Mouse (Mus musculus): ENCODE data around the gene BC052040.

The BC052040 gene

GRCm38 (mm10) chr2:115581241-115581988 lies at the start of gene BC052040:
TSS of gene BC052040 (plus strand) at chr2:115581716.
- DNase-seq (ENCODE audit: low read depth, low spot score) = peak; percentile 85

GRCm38 (mm10) chr2:115538009-115538690 lies 43.4 kb upstream of the BC052040 start:
- no peak for DNase-seq (ENCODE audit: low read depth, low spot score)

- no peak for DNase-seq (ENCODE audit: low read depth, low spot score)
Measured at GRCm38 (mm10) chr2:115538691-115539283, 42.7 kb upstream of the BC052040 start.

GRCm38 (mm10) chr2:115539731-115540130 lies 41.8 kb upstream of the BC052040 start:
- no peak for DNase-seq (ENCODE audit: low read depth, low spot score)

- no peak for DNase-seq (ENCODE audit: low read depth, low spot score)
Measured at GRCm38 (mm10) chr2:115542401-115543123, 39.0 kb upstream of the BC052040 start.

- no peak for DNase-seq (ENCODE audit: low read depth, low spot score)
Measured at GRCm38 (mm10) chr2:115543212-115543611, 38.3 kb upstream of the BC052040 start.

GRCm38 (mm10) chr2:115551901-115552300 lies 29.6 kb upstream of the BC052040 start:
- DNase-seq (ENCODE audit: low read depth, low spot score) = no peak

GRCm38 (mm10) chr2:115562155-115562827 lies 19.2 kb upstream of the BC052040 start:
- no peak for DNase-seq (ENCODE audit: low read depth, low spot score)

GRCm38 (mm10) chr2:115563436-115564093 lies 18.0 kb upstream of the BC052040 start:
- DNase-seq (ENCODE audit: low read depth, low spot score) = no peak

GRCm38 (mm10) chr2:115571996-115572395 lies 9.5 kb upstream of the BC052040 start:
- no peak for DNase-seq (ENCODE audit: low read depth, low spot score)

GRCm38 (mm10) chr2:115574802-115575201 lies 6.7 kb upstream of the BC052040 start:
- DNase-seq (ENCODE audit: low read depth, low spot score) = no peak

GRCm38 (mm10) chr2:115579171-115579900 lies 2.2 kb upstream of the BC052040 start:
- DNase-seq (ENCODE audit: low read depth, low spot score) = no peak

- DNase-seq (ENCODE audit: low read depth, low spot score) = no peak
Measured at GRCm38 (mm10) chr2:115579976-115580375, 1.5 kb upstream of the BC052040 start.

- no peak for DNase-seq (ENCODE audit: low read depth, low spot score)
Measured at GRCm38 (mm10) chr2:115581989-115582608, 583 bp downstream of the BC052040 start.

- no peak for DNase-seq (ENCODE audit: low read depth, low spot score)
Measured at GRCm38 (mm10) chr2:115583776-115584175, 2.3 kb downstream of the BC052040 start.

- no peak for DNase-seq (ENCODE audit: low read depth, low spot score)
Measured at GRCm38 (mm10) chr2:115590602-115591001, 9.1 kb downstream of the BC052040 start.

- DNase-seq (ENCODE audit: low read depth, low spot score) = no peak
Measured at GRCm38 (mm10) chr2:115592651-115593119, 11.2 kb downstream of the BC052040 start.

- DNase-seq (ENCODE audit: low read depth, low spot score) = no peak
Measured at GRCm38 (mm10) chr2:115597017-115597416, 15.5 kb downstream of the BC052040 start.

- no peak for DNase-seq (ENCODE audit: low read depth, low spot score)
Measured at GRCm38 (mm10) chr2:115598266-115598665, 16.8 kb downstream of the BC052040 start.

GRCm38 (mm10) chr2:115600724-115601123 lies 19.2 kb downstream of the BC052040 start:
- no peak for DNase-seq (ENCODE audit: low read depth, low spot score)

Measured in c-Kit-negative CD71-positive TER-119-positive erythroid progenitor cells, embryonic 14.5 days (primary cell).